In genomic region chr4:97923876-97924316, GRCm38 (mm10) we compare ENCODE assay signal across 9 mouse cellular contexts.
DNase-seq lines count a peak whose midpoint lies in the region; ATAC-seq and TF ChIP-seq lines count a peak whose summit lies in the region.
"Had no signal": no experiment of that assay in that cellular context is flagged by ENCODE, and none has a peak within 500 bp of the region (broad histone marks: within the 10 kb centered on the region; RNA-seq: fewer than 3 reads in every experiment).

No protein-coding gene starts in this region.

- H3K9me3 ChIP-seq in intestine, embryonic 15.5 days: no peaks in the 10 kb centered on the region
- H3K9me3 ChIP-seq: liver, embryonic 15.5 days had no signal

- H3K4me2 ChIP-seq in intestine, embryonic 15.5 days (replicated peaks): 0 out of 2 replicates have a peak overlapping the region, but pooled peaks have one; percentile 9
- H3K4me2 ChIP-seq: liver, embryonic 15.5 days had no signal

- TF ChIP-seq POLR2A in liver, adult 2 months (IDR thresholded peaks at IDR 0.05; ENCODE audit: extremely low read depth, insufficient read depth, low read length): no peak

- H3K36me3 ChIP-seq in liver, adult 2 months (ENCODE audit: control insufficient read depth, insufficient read depth, low read length): no peaks in the 10 kb centered on the region
- H3K36me3 ChIP-seq in intestine, embryonic 15.5 days: no peaks in the 10 kb centered on the region
- H3K36me3 ChIP-seq: liver, embryonic 15.5 days had no signal

- H3K27me3 ChIP-seq in liver, adult 2 months (ENCODE audit: control insufficient read depth, insufficient read depth, low read length): no peaks in the 10 kb centered on the region
- H3K27me3 ChIP-seq in intestine, embryonic 15.5 days (replicated peaks): no peaks in the 10 kb centered on the region
- H3K27me3 ChIP-seq: liver, embryonic 15.5 days had no signal

- ATAC-seq in intestine, embryonic 15.5 days: no peak

- H3K9ac ChIP-seq in liver, adult 2 months (ENCODE audit: low read depth, low read length): no peak overlapping the region
- no peak overlapping the region for H3K9ac ChIP-seq in intestine, embryonic 15.5 days
- H3K9ac ChIP-seq: liver, embryonic 15.5 days had no signal

- WGBS in liver, adult 2 months: 5% methylated on average over 8 of the region's 8 CpGs
- 47% methylated on average over 8 of the region's 8 CpGs for WGBS in intestine, embryonic 15.5 days

- peaks cover 26% of the 10 kb centered on the region for H3K79me2 ChIP-seq in liver, adult 2 months (ENCODE audit: control insufficient read depth, insufficient read depth, low read length)

- H3K27ac ChIP-seq in liver, adult 2 months (replicated peaks; ENCODE audit: insufficient read depth, low read depth, low read length): peak overlapping the region; percentile 42
- peak overlapping the region; percentile 67 for H3K27ac ChIP-seq in intestine, embryonic 15.5 days

- DNase-seq in liver, adult 2 months (ENCODE audit: extremely low read depth, low read depth, low spot score): peak; percentile 96
- no peak for DNase-seq in liver
- peak; percentile 70 to 72 for DNase-seq in adrenal gland, postnatal 36 days
- peak; percentile 88 for DNase-seq in gastrocnemius, adult 18-20 months (ENCODE audit: low spot score)
- DNase-seq in lung, postnatal 36 days: peak; percentile 83
- DNase-seq in thymus, postnatal 14 days: no peak
- no peak for DNase-seq in embryo, embryonic 9.5 days (ENCODE audit: extremely low spot score)

- peaks cover 27% of the 10 kb centered on the region for H3K4me1 ChIP-seq in liver, adult 2 months (ENCODE audit: control insufficient read depth, insufficient read depth, low read length)
- peaks cover 16% of the 10 kb centered on the region for H3K4me1 ChIP-seq in intestine, embryonic 15.5 days (replicated peaks)

- TF ChIP-seq CTCF in liver, adult 2 months (IDR thresholded peaks at IDR 0.05; ENCODE audit: low read depth, low read length): no peak

- H3K4me3 ChIP-seq in liver, adult 2 months (ENCODE audit: insufficient read depth, low read depth, low read length): no peak overlapping the region
- H3K4me3 ChIP-seq in intestine, embryonic 15.5 days (replicated peaks): no peak overlapping the region
- H3K4me3 ChIP-seq: liver, embryonic 15.5 days had no signal

Comparison
In these comparisons a context has a peak if more than half of its experiments do, and no peak if none do; other contexts are left out.
1. DNase-seq: peak in liver, adult 2 months (single experiment), adrenal gland, postnatal 36 days (2 of 2), gastrocnemius, adult 18-20 months (single experiment) and lung, postnatal 36 days (single experiment); none in liver (single experiment), thymus, postnatal 14 days (single experiment) and embryo, embryonic 9.5 days (single experiment).